Mouse (Mus musculus) regulatory T cell (primary cell): ENCODE results near the gene Ap3b1.

Experiments
- in situ Hi-C: fragments of 300-600 bp; cut with MboI, MseI; formaldehyde crosslinking; loops from one replicate; pipeline ENCODE4 v1.15.1; 2025; ENCODE audit warnings: high pct_unique_total_duplicates

Ap3b1 gene

DNA sequence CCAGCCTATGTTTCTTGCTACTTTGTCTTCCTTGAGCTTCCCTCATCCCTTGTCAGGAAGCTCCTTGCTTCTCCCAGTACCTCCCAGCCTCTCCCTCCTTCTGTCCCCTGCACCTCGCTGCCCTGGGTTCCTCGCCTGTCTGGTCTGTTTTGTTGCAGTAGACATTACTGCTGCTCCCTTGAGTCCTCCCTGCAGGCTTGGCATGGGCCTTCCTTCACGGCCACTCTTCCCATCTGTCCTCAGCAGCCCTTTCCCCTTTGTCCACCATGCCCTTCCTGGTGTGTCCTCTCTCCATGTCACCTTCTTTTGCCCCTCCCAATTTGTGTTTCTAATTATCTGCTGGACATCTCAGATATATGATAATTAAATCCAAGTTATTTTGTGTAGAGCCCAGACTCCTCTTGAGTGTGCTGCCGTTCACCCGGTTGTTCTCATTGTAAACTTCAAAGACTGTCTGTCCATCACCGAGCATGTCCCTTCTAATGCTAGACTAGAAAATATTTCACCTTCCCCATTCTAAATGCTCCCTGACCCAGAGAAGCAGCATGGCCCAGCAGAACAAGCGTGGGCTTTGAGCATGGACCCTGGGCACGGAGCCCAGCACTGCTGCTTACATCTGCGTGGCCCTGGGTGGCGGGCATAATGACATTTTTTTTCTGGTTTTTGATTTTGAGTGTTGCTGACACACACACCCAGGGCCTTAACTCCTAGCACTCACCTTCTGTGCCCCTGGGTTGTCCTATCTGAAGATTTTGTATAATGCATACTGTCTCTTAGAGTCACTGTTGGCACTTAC is 181.3 kb downstream of the Ap3b1 start:
- in situ Hi-C loops = no loop called here

- in situ Hi-C loops = no loop called here
These were observed 183.3 kb downstream of the Ap3b1 start for GRCm38 (mm10) chr13:94542061-94542460.

GRCm38 (mm10) chr13:94544211-94544610 is 185.5 kb downstream of the Ap3b1 start:
- in situ Hi-C loops = no loop called here

DNA sequence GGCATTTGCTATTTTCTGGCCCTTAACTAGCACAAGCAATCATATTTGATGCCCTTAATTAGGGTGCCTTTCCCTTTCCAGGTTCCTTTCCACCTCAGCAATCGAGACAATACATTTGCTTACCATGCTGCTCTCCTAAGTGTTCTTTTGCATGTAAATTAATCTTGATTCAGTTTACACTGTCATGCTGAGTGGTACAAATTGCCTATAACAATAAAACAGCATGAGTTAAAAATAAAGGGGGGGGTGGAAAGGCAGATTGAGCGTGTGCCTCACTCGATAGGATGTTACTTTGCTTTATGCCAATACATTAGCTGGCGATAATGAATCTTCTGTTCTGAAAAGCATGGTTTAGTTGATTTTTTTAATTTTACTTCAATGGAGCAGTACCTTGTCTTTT is 187.0 kb downstream of the Ap3b1 start:
- in situ Hi-C loops = no loop called here

DNA sequence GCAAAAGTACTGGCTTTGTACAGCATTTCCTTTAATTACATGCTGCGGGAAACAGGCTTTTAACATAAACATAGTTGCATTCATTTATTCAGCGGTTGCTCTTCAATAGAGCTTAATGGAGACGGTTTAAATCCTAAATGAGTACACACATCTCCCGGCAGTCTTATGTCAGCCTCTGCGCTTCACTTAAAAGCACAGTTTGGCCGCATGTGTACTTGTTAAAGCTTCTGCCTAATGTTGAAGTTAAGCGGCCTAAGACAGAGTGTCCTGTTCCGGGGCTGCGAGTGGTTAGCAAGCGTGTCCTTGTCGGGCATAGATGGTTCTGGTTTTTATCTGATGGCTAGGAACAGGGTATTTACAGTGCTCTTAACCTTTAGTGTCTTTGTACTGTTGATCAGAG is 187.5 kb downstream of the Ap3b1 start:
- in situ Hi-C loops = no loop called here

DNA sequence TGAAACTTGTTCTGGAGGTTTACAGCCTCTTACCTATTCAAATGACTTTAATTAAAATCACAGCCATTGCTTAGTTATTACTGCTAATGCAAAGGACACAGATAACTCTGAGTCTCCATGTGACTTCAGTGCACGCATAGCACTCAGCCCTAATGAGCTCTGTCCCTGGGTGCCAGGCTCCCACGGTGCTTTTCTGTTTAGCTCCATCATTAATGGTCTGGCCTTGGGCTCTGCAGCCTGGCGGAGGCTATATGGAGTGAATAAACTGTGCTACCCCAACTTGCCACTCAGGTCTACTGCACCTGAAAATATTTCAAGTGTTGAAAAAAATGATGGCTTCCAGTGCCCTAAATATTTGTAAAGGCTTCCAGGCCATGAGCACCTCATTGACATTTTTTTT is 190.8 kb downstream of the Ap3b1 start:
- in situ Hi-C loops = no loop called here

DNA sequence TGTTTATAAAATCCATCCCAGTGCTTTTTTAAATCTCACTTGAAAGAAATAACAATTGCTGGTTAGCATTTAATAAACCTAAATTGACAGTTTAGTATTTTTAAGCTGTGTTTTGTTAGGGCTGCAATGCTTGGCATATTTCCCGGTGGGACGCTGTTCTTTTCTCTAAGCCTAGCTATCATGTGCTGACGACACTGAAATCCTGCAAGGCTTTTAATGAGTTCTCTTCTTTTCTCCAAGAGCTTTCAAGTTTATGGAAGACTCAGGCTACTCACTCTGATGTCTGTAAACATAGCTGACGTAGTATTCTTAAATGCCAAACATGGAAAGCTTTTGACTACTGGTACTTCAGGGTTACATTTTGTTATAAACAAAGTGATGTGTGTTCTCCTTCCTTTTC is 191.3 kb downstream of the Ap3b1 start:
- in situ Hi-C loops = no loop called here

- in situ Hi-C loops = loop anchor here (10.0 kb wide), 1 partner anchor 365 kb away; no protein-coding TSS in a partner anchor
These were observed 201.3 kb downstream of the Ap3b1 start for GRCm38 (mm10) chr13:94560011-94560410.

DNA sequence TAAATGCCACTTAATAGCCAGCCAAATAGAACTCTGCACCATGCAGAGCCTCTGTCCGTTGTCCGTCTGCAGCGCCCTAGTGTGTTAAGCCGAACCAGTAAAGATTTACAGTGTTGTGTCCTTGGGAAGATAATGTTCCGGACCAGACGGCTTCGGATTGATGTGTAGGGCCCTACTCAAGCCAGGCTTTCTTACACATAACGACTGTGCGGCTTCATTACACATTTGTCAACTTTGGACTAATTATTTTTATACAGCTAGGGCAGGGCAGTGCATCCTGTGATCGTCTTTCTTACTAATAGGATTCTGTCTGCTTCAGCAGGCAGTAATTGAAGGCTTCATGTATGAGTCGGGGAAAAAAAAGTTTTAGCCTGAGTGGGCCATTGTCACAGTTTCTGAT is 202.1 kb downstream of the Ap3b1 start:
- in situ Hi-C loops = loop anchor here (10.0 kb wide), 1 partner anchor 364 kb away; no protein-coding TSS in a partner anchor

GRCm38 (mm10) chr13:94562652-94563339 is 204.0 kb downstream of the Ap3b1 start:
- in situ Hi-C loops = loop anchor here (10.0 kb wide), 1 partner anchor 362 kb away; no protein-coding TSS in a partner anchor

- in situ Hi-C loops = loop anchor here (10.0 kb wide), 1 partner anchor 361 kb away; no protein-coding TSS in a partner anchor
These were observed 205.1 kb downstream of the Ap3b1 start for GRCm38 (mm10) chr13:94563836-94564235.

DNA sequence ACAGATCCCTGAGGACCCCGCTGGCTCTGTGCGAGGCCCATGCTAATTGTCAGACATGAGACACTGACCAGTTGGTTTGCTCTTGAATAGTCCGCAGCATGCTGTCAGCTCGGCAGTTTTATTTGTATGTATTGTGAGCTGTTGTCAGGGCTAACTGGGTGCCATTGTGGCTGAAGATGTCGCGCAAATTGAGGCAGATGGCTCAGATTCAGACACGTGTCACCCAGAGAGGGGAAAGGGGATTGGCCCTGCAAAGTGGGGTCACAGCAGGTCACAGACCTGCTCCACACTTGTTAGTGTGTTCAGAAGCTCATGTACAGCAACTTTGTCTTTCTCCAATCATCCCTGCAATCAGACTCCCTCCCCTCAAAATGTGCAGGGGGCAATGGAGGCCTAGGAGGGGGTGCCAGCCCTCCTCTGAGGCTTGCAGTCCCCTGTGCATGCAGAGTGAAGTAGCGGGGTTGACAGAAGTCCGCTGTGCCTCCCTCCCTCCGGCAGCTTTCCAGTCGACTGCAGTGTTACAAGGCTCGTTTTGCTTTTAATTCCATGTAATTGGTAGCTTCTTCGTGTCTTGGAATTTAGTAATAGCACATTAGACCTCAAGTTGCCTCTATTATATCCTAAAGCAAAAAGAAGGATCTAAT is 205.7 kb downstream of the Ap3b1 start:
- in situ Hi-C loops = loop anchor here (10.0 kb wide), 1 partner anchor 360 kb away; no protein-coding TSS in a partner anchor

- in situ Hi-C loops = loop anchor here (10.0 kb wide), 1 partner anchor 360 kb away; no protein-coding TSS in a partner anchor
These were observed 206.4 kb downstream of the Ap3b1 start for GRCm38 (mm10) chr13:94565176-94565575.

DNA sequence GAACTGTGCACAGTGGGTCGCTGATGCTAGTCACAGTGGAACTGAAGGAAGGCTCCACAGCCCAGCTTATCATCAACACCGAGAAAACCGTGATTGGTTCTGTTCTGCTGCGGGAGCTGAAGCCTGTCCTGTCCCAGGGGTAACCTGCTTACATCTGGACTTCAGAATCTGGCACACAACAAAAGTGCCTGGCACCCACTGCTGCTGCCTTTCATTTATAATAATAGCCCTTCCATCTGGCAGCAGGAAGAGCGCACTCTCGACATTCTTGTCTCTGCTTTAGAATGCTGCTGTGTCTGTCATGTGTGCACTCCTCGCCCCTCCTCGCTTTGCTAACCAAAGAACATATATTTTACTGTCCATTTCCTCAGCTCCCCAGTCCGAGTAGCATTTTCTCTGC is 206.9 kb downstream of the Ap3b1 start:
- in situ Hi-C loops = loop anchor here (10.0 kb wide), 1 partner anchor 359 kb away; no protein-coding TSS in a partner anchor

- in situ Hi-C loops = loop anchor here (10.0 kb wide), 1 partner anchor 357 kb away; no protein-coding TSS in a partner anchor
These were observed 209.0 kb downstream of the Ap3b1 start for GRCm38 (mm10) chr13:94567739-94568138.

DNA sequence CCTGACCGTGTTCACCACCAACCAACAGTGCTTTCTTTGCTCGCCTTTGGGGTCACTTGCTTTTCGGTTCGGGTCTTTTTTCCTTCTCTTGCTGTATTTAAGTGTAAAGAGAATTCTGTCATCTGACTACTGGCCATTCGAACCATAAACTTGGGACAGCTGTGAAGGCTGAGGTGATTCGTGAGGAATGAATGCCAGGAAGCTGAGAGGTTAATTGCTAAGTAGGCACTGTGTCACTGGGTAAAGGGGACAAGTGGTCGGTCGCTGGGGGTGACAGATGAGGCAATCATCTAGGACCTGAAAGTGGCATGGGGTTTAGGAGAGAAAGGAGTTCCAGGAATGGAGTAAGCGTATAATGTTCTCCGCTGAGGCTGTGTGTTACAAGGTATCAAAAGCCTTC is 212.2 kb downstream of the Ap3b1 start:
- in situ Hi-C loops = no loop called here

- in situ Hi-C loops = no loop called here
These were observed 214.6 kb downstream of the Ap3b1 start for GRCm38 (mm10) chr13:94573356-94573755.

DNA sequence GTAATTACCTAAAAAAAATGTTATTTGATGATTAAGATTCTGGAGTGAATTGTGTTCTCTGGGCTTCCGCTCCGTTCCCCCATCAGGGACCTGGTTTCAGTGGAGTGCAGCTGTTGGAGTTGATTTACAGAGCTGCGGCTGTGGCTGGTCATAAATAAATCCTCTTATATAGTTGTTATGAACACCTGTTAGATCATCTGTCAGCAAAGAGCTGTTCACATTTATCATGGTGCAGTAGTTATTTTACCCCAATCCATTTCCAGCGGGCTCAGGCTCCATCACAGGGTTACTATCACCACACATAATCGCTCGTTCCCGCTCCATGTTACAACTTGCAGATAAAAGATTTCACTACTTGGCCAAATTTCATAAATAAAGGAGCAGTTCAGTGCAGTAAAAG is 215.1 kb downstream of the Ap3b1 start:
- in situ Hi-C loops = no loop called here

GRCm38 (mm10) chr13:94575607-94576398 is 217.0 kb downstream of the Ap3b1 start:
- in situ Hi-C loops = no loop called here

DNA sequence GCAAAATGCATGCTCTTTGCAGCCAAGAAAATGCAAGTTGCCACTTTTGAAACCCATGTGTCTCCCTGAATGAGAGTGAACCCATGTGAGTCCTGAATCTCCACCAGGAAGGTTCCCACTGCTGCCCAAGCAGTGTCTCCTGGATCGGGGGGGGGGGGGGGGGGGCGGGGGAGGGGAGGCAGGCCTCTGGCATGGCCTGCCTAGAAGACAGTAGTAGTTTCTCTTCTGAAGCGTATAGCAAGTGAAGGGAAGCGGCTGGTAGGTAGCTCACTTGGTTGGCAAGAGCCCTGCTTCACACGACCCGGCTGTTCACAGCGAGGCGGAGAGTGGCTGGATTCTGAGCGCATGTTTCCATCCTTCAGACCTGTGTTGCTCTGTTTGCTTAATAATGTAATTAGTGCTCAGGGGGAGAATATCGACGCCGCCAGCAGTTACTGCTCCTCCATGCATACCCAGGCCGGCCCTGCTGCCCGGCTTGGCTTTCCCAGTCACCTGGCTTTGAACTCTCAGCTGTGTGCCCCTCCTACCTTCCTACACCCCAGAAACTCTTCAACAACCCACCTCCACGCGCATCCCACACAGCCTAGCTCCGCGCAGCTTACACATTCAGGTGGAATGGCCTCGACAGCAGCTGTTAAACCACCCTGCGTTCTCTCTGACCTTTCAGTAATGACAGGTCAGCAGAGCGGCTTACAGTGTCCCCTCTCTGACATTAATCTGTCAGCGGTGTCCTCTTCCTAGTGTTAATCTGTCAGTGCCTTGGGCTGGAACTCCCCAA is 217.8 kb downstream of the Ap3b1 start:
- in situ Hi-C loops = no loop called here

GRCm38 (mm10) chr13:94577177-94577540 is 218.4 kb downstream of the Ap3b1 start:
- in situ Hi-C loops = no loop called here
